23 mouse cellular contexts compared by ENCODE assay signal in genomic region chr15:30701592-30701991, GRCm38 (mm10).
"Had no signal": no experiment of that assay in that cellular context is flagged by ENCODE, and none has a peak within 500 bp of the region (broad histone marks: within the 10 kb centered on the region; RNA-seq: fewer than 3 reads in every experiment).

No protein-coding gene starts in this region.

- H3K4me3 ChIP-seq: gastrocnemius, adult 2 months; heart, embryonic 10.5 days; heart, embryonic 12.5 days; hindbrain, embryonic 10.5 days; hindbrain, embryonic 12.5 days; intestine, embryonic 15.5 days; left cerebral cortex, adult 2 months; limb, embryonic 10.5 days; limb, embryonic 12.5 days had no signal

- H3K27me3 ChIP-seq: heart, embryonic 12.5 days; hindbrain, embryonic 12.5 days; intestine, embryonic 15.5 days; limb, embryonic 12.5 days had no signal

- H3K4me2 ChIP-seq: heart, embryonic 12.5 days; hindbrain, embryonic 12.5 days; hindbrain, embryonic 14.5 days; intestine, embryonic 15.5 days; limb, embryonic 12.5 days had no signal

- H3K36me3 ChIP-seq: heart, embryonic 10.5 days; heart, embryonic 12.5 days; hindbrain, embryonic 12.5 days; intestine, embryonic 15.5 days; limb, embryonic 10.5 days; limb, embryonic 12.5 days had no signal

- ATAC-seq: hindbrain, embryonic 16.5 days; inflammation-experienced regulatory T-cells, adult 6 months; intestine, embryonic 15.5 days; intestine, postnatal 0 days had no signal

- DNase-seq: gastrocnemius, adult 2 months; gastrocnemius, postnatal 10 days; gastrocnemius, postnatal 25 days; heart, adult 18-20 months; heart, postnatal 10 days; heart, postnatal 4 days; kidney, adult 18-20 months; kidney, adult 8-10 months; kidney, postnatal 10 days; kidney, postnatal 25 days; liver had no signal

- H3K9me3 ChIP-seq: heart, embryonic 10.5 days; heart, embryonic 12.5 days; hindbrain, embryonic 10.5 days; hindbrain, embryonic 12.5 days; intestine, embryonic 15.5 days; limb, embryonic 10.5 days; limb, embryonic 12.5 days had no signal

- H3K4me1 ChIP-seq: heart, embryonic 10.5 days; hindbrain, embryonic 10.5 days; hindbrain, embryonic 12.5 days; intestine, embryonic 15.5 days; limb, embryonic 10.5 days; limb, embryonic 12.5 days had no signal

- H3K9ac ChIP-seq: heart, embryonic 12.5 days; hindbrain, embryonic 12.5 days; hindbrain, embryonic 14.5 days; intestine, embryonic 15.5 days; limb, embryonic 12.5 days had no signal

- H3K27ac ChIP-seq: gastrocnemius, adult 2 months; heart, embryonic 10.5 days; hindbrain, embryonic 10.5 days; hindbrain, embryonic 12.5 days; hindbrain, embryonic 14.5 days; intestine, embryonic 15.5 days; left cerebral cortex, adult 2 months; limb, embryonic 10.5 days; limb, embryonic 12.5 days had no signal
